Mouse (Mus musculus) cortical plate, adult 2 months (tissue): ENCODE results near the gene Cd47.

Source experiments
- CTCF ChIP-seq: fragments of 200-500 bp; IDR thresholded peaks from 2 replicates; pipeline ENCODE4 v1.5.1; 2011; ENCODE audit warnings: mild to moderate bottlenecking, control low read depth, low read length; ENCODE audit not compliant: insufficient read depth; ENCODE audit errors: extremely low read depth
- POLR2A ChIP-seq: fragments of 200-500 bp; IDR thresholded peaks from 2 replicates; pipeline ENCODE4 v1.6.1; 2011; ENCODE audit warnings: mild to moderate bottlenecking, low read length, control low read depth; ENCODE audit not compliant: insufficient read depth; ENCODE audit errors: extremely low read depth

DNA sequence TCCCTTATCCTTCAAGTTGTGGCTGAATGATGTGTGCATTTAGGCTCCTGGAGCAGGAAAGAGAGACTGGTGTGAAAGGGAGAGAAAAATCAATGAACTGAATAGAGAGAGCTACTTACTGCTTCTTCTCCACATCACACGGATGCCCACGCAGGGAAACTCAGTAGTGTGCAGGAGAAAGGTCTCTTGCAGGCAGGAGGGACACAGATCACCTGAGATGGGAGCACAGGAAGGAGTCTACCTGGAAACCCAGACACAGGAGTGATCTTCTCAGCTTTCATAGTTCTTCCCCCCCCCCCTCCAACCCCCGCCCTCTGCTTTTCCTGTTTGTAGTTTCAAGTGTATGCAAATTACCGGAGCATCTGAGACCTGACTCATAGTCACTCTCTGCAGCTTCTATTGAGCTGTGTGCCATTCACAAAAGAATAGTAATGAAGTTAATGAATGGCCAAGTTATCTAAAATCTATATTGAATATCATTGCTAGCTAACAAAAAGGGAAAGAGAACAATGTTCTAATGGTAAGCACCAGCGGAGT, 158.6 kb downstream of the Cd47 start:
- no peak for TF ChIP-seq CTCF
- TF ChIP-seq POLR2A = no peak
